Mouse (Mus musculus) kidney, postnatal 4 days (tissue): ENCODE measurements around the gene Bcl2l1.

Experiments
- DNase-seq, 2 experiments: peaks; one replicate each; pipeline ENCODE4 v3.0.0; 2021; ENCODE audit warnings: mixed read lengths in 2 of 2

Bcl2l1 gene

GRCm38 (mm10) chr2:152823770-152824169, 7.8 kb downstream of the Bcl2l1 start:
- DNase-seq, result no peak

DNA sequence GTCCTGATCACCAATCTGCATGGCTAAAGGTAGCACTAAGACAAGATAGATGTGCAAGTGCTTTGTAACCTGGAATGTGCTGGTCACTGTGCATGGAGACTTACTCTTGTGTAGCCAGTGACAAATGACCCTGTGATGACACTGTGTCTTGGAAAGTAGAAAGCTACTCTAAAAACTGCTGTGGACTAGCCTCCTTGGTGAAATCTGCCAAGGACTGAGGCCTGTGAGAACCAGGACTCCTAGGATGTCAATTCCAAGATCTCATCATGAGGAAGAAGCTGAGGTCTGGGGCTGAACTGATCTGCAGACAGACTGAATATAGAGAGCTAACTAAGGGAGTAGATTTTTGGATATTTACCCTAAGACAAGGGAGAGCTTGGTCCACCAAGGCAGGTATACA, 10.0 kb downstream of the Bcl2l1 start:
- no peak for DNase-seq

DNA sequence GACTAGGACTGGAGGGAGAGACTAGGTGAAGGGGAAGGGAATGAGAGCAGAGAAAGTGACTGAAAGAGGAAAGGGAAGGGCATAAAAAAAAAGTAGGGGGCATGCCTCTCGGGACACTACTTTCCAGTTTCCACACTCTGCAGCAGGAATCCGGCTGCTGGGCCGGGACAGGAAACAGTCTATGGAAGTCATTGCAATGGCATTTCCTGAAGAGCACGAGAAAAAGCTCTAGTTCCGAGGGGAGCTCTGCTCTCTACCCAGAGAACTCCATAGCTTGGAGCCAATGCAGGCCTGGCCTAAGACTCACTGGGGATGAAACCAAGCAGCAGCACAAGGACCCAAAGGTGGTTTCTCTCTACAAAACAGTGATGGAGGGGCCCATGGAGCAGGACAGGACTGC, 10.5 kb downstream of the Bcl2l1 start:
- peak; percentile 58 to 76 for DNase-seq

DNA sequence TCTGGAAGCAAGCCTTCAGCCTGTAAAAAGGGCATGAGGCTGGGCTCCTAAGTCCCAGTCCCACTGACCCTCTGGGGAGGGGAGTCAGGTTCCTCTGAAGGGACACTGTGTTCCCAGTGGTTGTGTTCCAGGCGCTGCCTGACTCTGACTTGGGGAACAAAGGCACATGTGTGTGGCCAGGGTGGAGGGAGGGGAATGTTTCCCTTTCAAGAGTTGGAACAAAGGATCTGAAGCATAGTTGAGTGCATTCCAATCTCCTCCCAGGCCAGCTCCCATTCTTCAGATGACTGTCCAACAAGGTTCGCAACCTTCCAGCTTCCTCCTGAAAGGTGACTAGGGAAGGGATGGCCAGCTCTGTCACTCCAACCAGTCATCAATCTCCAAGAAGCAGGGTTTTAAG, 11.2 kb downstream of the Bcl2l1 start:
- DNase-seq, result peak; percentile 44 to 69

DNA sequence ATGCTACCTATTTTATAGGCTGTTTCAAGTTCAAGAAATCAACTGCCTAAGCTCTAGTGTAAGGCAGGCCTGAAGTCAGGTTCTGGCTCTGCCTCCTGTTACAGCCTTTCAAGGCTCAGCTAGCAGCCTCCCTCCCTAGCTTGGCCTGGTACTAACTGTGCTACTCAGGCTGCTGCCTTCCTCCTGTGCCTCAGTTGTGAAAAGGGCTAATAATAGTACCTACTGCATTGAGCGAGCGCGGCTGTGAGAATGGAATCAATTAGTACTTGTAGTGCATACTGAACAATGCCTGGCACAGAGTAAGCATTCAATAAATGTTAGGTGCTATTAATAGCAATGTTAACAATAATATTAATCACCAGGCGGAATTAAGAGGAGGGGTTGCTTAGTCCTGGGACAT, 11.6 kb downstream of the Bcl2l1 start:
- DNase-seq, result no peak

DNA sequence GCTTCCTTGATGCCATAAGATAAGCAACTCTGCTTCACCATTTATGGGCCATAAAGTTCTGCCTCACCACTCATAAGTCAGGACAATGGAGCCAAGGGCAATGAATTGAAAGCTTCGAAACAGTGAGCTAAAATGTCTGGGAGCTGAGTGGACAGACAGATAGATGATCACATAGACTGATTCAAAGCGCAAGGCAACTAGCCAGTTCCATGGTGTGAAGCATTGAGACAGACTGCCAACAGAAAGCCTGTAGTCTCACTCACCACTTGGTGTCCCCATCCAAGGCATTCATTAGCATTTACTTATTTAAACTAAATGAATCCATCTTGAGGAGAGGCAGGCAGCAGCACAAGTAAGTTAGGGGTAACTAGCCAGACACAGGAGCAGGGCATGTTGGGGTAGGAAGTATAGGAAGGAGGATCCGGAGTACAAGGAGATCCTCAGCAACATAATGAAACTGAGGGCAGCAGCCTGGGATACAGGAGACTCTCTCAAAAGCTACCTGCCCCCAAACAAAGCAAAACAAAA, 12.4 kb downstream of the Bcl2l1 start:
- no peak for DNase-seq

DNA sequence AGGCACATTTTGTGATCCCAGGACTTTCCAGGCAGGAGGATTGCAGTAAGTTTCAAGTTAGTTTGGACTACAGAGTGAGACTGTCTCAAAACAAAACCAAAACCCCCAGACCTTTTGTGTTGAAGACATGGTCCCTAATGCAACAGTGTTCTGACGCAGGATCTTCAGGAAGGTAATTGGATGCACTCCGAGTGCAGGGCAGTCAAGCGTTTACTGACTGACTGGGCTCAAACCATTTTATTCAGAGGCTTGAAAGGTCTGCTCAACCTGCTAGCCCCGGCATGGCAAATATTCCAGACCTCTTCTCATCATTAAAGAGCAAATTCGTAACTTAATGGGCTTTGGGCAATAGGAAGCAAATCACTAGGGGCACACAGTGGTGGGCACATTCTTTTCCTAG, 12.8 kb downstream of the Bcl2l1 start:
- peak in 1 of 2 experiments; percentile 22 for DNase-seq

GRCm38 (mm10) chr2:152817596-152818291, 13.8 kb downstream of the Bcl2l1 start:
- DNase-seq, result peak; percentile 58 to 67

DNA sequence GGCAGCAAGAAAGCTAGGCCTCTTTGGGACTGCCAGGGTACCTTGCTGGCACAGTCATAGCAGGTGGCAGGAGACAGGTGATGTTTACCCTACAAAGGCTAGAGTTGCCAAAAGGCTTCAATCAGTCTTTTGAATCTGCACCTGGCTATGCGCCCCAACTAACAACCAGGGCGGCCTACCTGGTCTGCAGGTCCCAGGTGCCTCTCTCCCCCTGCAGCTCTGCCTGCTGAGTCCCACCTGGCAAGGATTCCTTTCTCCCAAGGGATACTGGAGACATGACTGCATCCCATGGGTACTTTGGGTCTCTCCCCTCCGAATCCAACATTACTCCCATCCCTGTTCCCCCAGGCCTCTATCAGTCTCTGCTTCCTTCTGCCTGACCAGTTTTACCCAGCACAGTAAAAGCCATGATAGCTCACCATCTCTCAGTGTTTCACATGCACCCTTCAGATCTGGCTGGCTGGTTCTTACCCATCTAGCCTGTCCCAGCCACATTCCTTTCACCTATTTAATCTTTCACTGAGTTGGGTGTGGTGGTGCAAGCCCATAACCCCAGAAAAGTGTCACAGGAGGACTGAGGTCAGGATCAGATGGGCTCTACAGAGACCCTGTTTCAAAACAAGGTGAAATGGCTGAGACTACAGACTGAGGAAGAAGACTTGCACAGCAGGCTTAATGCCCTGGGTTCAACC, 14.7 kb downstream of the Bcl2l1 start:
- DNase-seq, result no peak

GRCm38 (mm10) chr2:152815879-152816656, 15.5 kb downstream of the Bcl2l1 start:
- DNase-seq, result peak in 1 of 2 experiments; percentile 52

GRCm38 (mm10) chr2:152814213-152814874, 17.2 kb downstream of the Bcl2l1 start:
- no peak for DNase-seq

- DNase-seq, result no peak
Observed at GRCm38 (mm10) chr2:152813232-152813631, 18.3 kb downstream of the Bcl2l1 start.

DNA sequence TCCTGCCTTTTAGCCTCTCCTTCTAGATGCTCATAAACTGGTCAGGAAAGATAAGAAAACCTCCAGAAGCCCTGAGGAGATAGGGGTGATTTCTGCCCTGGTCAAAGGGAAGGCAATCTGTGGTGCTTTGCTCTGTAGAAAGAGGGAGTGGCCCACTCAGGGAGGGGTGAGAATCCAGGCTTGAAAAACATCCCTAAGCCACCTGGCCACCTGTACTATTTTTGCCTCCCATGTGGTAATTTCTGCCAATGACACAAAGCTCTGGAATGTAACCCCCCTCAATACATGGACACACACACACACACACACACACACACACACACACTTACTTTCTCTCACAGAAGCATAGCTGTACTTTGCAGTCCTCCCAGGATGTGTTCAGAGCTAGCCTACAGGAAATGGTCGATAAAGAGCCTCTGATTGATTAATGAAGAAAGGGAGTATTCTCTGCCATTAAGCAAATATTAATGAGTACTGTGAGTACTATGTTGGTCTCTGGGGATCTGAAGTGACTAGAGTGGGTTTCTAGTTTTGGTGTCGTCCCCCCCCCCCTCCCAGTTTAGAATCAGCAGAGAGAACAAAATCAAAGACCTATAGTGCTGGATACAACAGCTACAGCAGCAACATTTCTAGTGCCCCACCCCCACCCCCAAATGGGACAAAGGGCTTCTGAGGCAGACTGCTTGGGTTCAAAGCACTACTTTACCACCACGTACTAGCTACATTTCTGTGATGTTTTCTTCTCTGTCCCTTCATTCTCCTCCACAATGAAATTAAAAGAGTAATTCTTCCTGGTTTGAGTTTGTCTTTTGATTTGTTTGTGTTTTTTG, 20.0 kb downstream of the Bcl2l1 start:
- peak in 1 of 2 experiments; percentile 45 for DNase-seq

DNA sequence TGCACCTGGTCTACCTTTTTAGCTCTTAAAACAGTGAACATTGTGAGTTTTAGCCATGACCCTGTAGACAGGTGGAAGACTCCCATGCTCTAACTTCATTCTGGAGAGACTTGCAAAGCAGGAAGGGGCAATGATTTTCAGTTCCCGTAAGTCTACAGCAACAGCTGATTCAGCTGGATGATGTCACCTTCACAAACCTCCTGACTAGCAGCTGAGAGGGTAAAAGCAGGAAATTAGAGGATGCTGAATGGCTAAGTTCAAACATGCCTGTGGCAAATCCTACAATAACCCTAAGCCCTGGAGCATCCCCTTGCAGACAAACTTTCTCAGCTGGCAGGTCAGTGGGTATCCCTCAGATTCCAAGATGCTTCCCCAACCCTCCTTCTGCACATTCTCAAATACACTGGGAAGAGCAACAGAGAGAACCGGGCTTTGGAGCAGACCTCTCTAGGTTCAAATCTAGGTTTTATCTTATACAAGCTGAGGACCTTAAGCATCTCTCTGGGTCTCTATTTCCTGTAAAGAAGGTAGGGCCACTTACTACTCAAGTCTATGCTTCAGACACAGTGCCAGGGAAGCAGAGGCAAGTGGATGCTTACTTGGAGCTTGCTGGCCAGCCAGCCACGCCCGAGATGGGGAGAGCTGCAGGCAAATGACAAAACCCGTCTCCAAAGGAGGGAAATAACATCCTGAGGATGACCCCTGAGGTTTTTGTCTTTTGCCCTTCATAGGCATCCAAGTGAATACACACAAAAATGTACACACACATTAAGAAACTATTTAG, 21.2 kb downstream of the Bcl2l1 start:
- no peak for DNase-seq

DNA sequence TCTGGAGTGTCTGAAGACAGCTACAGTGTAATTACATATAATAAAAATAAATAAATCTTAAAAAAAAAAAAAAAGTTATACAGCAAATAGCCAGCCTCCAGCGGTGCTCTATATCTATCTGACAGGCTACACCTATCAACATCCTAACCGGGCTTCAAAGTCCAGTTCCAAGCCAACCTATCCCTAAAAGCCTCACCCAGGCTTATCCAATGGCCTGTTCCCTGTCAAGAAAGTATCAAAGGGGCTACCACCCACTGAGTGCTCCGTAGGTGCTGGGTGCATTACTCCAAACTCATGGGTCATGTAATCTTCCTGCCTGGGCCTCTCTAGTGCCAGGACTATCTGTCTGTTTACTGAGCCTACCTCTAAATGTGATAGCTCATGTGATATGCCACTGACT, 23.4 kb downstream of the Bcl2l1 start:
- no peak for DNase-seq

DNA sequence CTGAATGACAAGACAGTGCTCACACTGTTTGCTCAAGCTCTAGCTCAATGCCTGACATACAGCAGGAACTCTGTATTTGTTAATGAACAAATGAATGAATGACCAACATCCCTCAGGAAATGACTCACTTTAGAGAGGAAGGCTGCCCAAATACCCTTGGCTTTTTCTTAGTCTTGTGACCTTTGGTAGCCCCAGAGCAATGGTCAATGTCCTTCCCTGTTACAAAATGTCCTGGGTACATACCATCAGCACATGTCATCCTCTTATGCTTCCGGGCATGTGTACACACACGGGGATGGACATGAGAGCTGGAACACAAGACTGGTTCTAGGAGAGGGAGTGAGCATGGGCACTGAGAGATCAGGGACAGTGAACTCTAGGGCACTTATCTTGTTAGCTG, 25.5 kb downstream of the Bcl2l1 start:
- DNase-seq, result no peak

DNA sequence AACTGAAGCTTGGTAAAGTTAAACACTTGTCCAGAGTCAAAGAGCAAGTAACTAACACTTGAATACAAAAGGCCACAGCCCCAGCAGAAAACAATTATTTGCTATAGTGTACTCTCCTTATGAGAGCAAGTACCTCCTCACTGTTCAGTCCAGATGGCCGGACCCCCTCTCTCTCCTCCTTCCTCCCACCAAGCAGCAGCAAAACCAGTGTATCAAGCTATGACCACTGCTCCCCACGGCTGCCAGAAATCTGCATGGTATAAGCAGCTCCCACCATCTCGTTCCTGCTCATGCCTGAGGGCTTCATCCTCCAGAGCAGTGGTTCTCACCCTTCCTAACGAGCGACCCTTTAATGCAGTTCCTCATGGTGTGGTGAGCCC, 26.4 kb downstream of the Bcl2l1 start:
- no peak for DNase-seq

DNA sequence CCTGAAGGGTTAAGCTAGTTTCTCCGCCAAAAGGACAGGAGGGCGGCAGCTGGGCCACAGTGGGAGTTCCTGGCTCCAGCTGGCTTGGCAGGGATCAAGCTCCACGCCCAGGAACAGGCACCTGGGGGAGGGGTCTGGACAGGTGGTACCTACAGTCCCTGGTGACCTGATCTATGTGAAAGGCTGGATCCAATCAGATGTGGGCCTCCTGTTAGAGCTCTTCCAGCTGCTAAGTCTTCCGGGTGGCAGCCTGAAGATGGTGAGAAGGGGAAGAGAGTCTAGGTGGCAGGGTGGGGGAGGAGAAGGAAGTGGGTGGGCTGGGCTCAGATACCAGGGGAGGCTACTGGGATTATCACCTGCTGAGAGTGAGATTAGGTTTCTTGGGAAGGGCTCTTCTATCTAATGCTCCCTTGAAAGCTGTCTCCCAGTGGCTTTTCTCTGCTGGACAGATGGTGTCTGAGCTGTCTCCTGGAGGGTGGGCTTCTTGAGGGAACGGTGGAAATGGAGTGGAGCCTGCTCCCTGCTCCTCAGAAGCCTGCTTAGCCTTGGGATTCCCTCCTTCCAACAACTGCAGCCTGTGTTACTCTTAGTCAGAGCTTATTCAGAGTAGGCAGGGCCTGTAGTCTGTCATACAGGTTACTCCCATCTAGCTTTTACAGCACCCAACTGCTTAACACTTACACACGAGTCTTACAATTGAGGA, 27.0 kb downstream of the Bcl2l1 start:
- peak; percentile 70 to 82 for DNase-seq

DNA sequence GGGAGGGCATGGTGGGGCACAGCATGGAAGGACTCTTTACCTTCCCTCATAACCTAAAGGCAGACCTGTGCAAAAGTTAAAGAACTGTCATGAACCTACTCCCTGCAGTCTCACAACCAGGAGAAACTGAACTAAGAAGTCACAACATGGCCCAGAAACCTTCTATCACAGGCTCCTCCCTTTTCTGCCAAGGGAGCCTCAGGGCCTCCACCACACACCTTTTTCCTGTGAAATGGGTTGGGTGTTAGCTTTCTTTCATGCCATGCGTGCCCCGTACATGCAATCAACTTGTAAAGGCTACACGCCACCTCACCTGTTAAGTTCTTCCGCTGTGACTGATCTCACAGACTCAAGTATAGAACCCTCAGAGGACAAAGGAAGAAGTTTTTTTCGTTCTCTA, 28.4 kb downstream of the Bcl2l1 start:
- DNase-seq, result no peak

- peak in 1 of 2 experiments; percentile 29 for DNase-seq
Observed at GRCm38 (mm10) chr2:152802303-152802702, 29.2 kb downstream of the Bcl2l1 start.

GRCm38 (mm10) chr2:152800762-152801113, 30.8 kb downstream of the Bcl2l1 start:
- DNase-seq, result no peak
